Comparison of ENCODE assay signal across 8 mouse cellular contexts in the genomic region with DNA sequence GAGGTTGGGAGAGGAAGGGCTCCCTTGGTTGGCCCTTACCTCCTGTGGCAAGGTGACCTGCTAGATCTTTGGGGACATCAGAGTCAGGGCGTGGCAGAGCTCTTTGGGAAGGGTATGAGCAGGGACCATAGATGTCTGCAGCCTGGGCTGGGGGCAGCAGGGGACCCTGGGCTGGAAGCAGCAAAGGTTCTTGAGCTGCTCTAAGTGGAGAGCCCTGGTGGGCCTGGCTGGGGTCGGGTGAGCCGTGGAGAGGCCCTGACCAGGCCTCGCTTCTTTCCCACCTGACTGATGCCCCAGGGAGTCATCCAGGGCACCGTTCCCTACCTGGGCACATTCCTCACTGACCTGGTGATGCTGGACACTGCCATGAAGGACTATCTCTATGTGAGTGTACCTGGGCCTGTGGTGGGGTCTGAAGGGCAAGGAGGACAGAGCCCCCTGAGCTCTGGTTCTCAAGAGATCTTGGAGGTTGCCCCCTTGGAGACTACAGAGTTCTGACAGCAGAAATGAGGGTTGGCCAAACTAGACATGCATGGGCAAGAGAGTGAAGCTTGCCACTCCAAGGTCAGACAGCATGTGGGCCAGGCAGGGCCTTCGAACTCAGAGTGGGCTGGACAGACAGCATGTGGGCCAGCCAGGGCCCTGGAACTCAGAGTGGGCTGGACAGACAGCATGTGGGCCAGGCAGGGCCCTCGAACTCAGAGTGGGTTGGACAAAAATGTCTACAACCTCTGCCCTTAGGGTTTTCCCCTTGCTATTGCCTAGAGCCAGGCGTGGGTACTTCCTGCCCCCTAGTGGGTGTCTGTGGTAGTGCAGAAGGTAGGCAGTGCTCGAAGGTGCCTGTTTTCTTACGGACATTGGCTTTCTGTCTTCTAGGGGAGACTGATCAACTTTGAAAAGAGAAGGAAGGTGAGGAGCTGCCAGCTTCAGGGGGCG. TPM values are rescaled to one million over a fixed set of nuclear protein-coding genes. Genes with fewer than 3 reads are reported as not detected.
A peak's percentile ranks its signal among the peaks of the same experiment; 100 is the strongest.
DNase-seq lines count a peak whose midpoint lies in the region; ATAC-seq and TF ChIP-seq lines count a peak whose summit lies in the region.

No protein-coding gene starts in this region.

- no peak overlapping the region for H3K9ac ChIP-seq in intestine, embryonic 16.5 days (ENCODE audit: low read depth, low read length)
- H3K9ac ChIP-seq in liver, adult 2 months (ENCODE audit: low read depth, low read length), result no peak overlapping the region

- no peaks in the 10 kb centered on the region for H3K9me3 ChIP-seq in intestine, embryonic 16.5 days (ENCODE audit: control insufficient read depth, low read length)

- ATAC-seq in intestine, embryonic 16.5 days, result peak; percentile 65

- 52% methylated on average over 11 of the region's 11 CpGs for WGBS in intestine, embryonic 16.5 days
- WGBS in liver, adult 2 months, result 49% methylated on average over 11 of the region's 11 CpGs

- no peak overlapping the region for H3K4me2 ChIP-seq in intestine, embryonic 16.5 days (ENCODE audit: low read depth, low read length)

- H3K36me3 ChIP-seq in intestine, embryonic 16.5 days (ENCODE audit: control insufficient read depth, insufficient read depth, low read length), result peaks cover 25% of the 10 kb centered on the region
- no peaks in the 10 kb centered on the region for H3K36me3 ChIP-seq in liver, adult 2 months (ENCODE audit: control insufficient read depth, insufficient read depth, low read length)

- TF ChIP-seq CTCF in cortical plate, adult 2 months (IDR thresholded peaks at IDR 0.05; ENCODE audit: extremely low read depth, insufficient read depth, low read length), result peak; percentile 96
- TF ChIP-seq CTCF in liver, adult 2 months (IDR thresholded peaks at IDR 0.05; ENCODE audit: low read depth, low read length), result peak; percentile 98

- H3K79me2 ChIP-seq in liver, adult 2 months (ENCODE audit: control insufficient read depth, insufficient read depth, low read length), result no peaks in the 10 kb centered on the region

- H3K27me3 ChIP-seq in intestine, embryonic 16.5 days (replicated peaks; ENCODE audit: control insufficient read depth, insufficient read depth, low read length), result no peaks in the 10 kb centered on the region
- H3K27me3 ChIP-seq in liver, adult 2 months (ENCODE audit: control insufficient read depth, insufficient read depth, low read length), result no peaks in the 10 kb centered on the region

- no peak for TF ChIP-seq POLR2A in cortical plate, adult 2 months (IDR thresholded peaks at IDR 0.05; ENCODE audit: extremely low read depth, insufficient read depth, low read length)
- no peak for TF ChIP-seq POLR2A in liver, adult 2 months (IDR thresholded peaks at IDR 0.05; ENCODE audit: extremely low read depth, insufficient read depth, low read length)

- H3K4me1 ChIP-seq in cortical plate, adult 2 months (ENCODE audit: control insufficient read depth, insufficient read depth, low read length), result no peaks in the 10 kb centered on the region
- no peaks in the 10 kb centered on the region for H3K4me1 ChIP-seq in intestine, embryonic 16.5 days (ENCODE audit: control insufficient read depth, insufficient read depth, low read length)
- H3K4me1 ChIP-seq in liver, adult 2 months (ENCODE audit: control insufficient read depth, insufficient read depth, low read length), result no peaks in the 10 kb centered on the region

- H3K4me3 ChIP-seq in cortical plate, adult 2 months (ENCODE audit: insufficient read depth, low read length), result no peak overlapping the region
- H3K4me3 ChIP-seq in intestine, embryonic 16.5 days (ENCODE audit: low read length), result no peak overlapping the region
- no peak overlapping the region for H3K4me3 ChIP-seq in liver, adult 2 months (ENCODE audit: insufficient read depth, low read depth, low read length)

- H3K27ac ChIP-seq in cortical plate, adult 2 months (ENCODE audit: insufficient read depth, low read length), result no peak overlapping the region
- no peak overlapping the region for H3K27ac ChIP-seq in intestine, embryonic 16.5 days (ENCODE audit: low read length)
- H3K27ac ChIP-seq in liver, adult 2 months (replicated peaks; ENCODE audit: insufficient read depth, low read depth, low read length), result no peak overlapping the region

- intact Hi-C loops in gastrocnemius, postnatal 14 days (cut with DNase I; ENCODE audit: low total_unique reads), result loop anchor here (2.0 kb wide), 1 partner anchor 31 kb away; no protein-coding TSS in a partner anchor

- DNase-seq in layer of hippocampus, adult 11-12 months (ENCODE audit: low spot score), result peak; percentile 88
- no peak for DNase-seq in layer of hippocampus, adult 9-10 months (ENCODE audit: low spot score)
- DNase-seq in gastrocnemius, postnatal 14 days, result peak; percentile 81
- peak; percentile 45 for DNase-seq in liver, adult 2 months (ENCODE audit: extremely low read depth, low read depth, low spot score)
- DNase-seq in naive thymus-derived CD4-positive, alpha-beta T cell, adult 2 months (ENCODE audit: low read depth), result peak; percentile 92
- DNase-seq in spleen, postnatal 4 days (ENCODE audit: low spot score in 2 of 2), result peak; percentile 83 to 95

RNA-seq across cellular contexts. Expression of a gene that starts 15.7 kb away (rescaled TPM):
- polyA plus RNA-seq in cortical plate, adult 2 months (2012; rRNA removed), result 0.06 and 0.08 TPM in 2 replicates
- not detected for total RNA-seq in gastrocnemius, postnatal 14 days (2021)
- 383 and 542 TPM in 2 replicates for polyA plus RNA-seq in intestine, embryonic 16.5 days (2015; fragmentation: Nextera tagmentation; extraction: Ambion mirVana)
- 19.2 and 70.5 TPM in 2 replicates for total RNA-seq in liver, adult 2 months (2014; rRNA removed)
- polyA plus RNA-seq in liver, adult 2 months (2012; rRNA removed), result 0.11 and 0.37 TPM in 2 replicates

RNA-seq across cellular contexts. Expression of a gene that starts 34.6 kb away (rescaled TPM):
- polyA plus RNA-seq in cortical plate, adult 2 months (2012; rRNA removed), result 107 and 112 TPM in 2 replicates
- 10 to 100 TPM; 17.1 to 25.3 TPM for total RNA-seq in gastrocnemius, postnatal 14 days (2021)
- 19.1 and 21.5 TPM in 2 replicates for polyA plus RNA-seq in intestine, embryonic 16.5 days (2015; fragmentation: Nextera tagmentation; extraction: Ambion mirVana)
- total RNA-seq in liver, adult 2 months (2014; rRNA removed), result 1.1 and 1.7 TPM in 2 replicates
- polyA plus RNA-seq in liver, adult 2 months (2012; rRNA removed), result 1.5 and 3.0 TPM in 2 replicates

RNA-seq across cellular contexts. Expression of a gene that starts 36.0 kb away (rescaled TPM):
- 20.7 and 23.3 TPM in 2 replicates for polyA plus RNA-seq in cortical plate, adult 2 months (2012; rRNA removed)
- 1 to 10 TPM; 7.1 to 7.4 TPM for total RNA-seq in gastrocnemius, postnatal 14 days (2021)
- polyA plus RNA-seq in intestine, embryonic 16.5 days (2015; fragmentation: Nextera tagmentation; extraction: Ambion mirVana), result 27.5 and 32.2 TPM in 2 replicates
- 2.9 and 3.1 TPM in 2 replicates for total RNA-seq in liver, adult 2 months (2014; rRNA removed)
- polyA plus RNA-seq in liver, adult 2 months (2012; rRNA removed), result 7.8 and 9.0 TPM in 2 replicates

RNA-seq across cellular contexts. Expression of a gene that starts 41.6 kb away (rescaled TPM):
- 0.79 TPM in 1 of 2 replicates, not detected in the other for polyA plus RNA-seq in cortical plate, adult 2 months (2012; rRNA removed)
- total RNA-seq in gastrocnemius, postnatal 14 days (2021), result under 1 TPM in 1 of 2 experiments, not detected in 1; 0.90 TPM
- 7.4 and 10.3 TPM in 2 replicates for polyA plus RNA-seq in intestine, embryonic 16.5 days (2015; fragmentation: Nextera tagmentation; extraction: Ambion mirVana)
- not detected in 2 replicates for total RNA-seq in liver, adult 2 months (2014; rRNA removed)
- not detected in 2 replicates for polyA plus RNA-seq in liver, adult 2 months (2012; rRNA removed)

RNA-seq across cellular contexts. Expression of a gene that starts 50.8 kb away (rescaled TPM):
- 1.8 and 2.0 TPM in 2 replicates for polyA plus RNA-seq in cortical plate, adult 2 months (2012; rRNA removed)
- 1 to 10 TPM; 1.7 to 1.9 TPM for total RNA-seq in gastrocnemius, postnatal 14 days (2021)
- 4.4 and 4.6 TPM in 2 replicates for polyA plus RNA-seq in intestine, embryonic 16.5 days (2015; fragmentation: Nextera tagmentation; extraction: Ambion mirVana)
- total RNA-seq in liver, adult 2 months (2014; rRNA removed), result 0.65 and 1.7 TPM in 2 replicates
- 0.66 and 0.86 TPM in 2 replicates for polyA plus RNA-seq in liver, adult 2 months (2012; rRNA removed)

Comparison
In these comparisons a context has a peak if more than half of its experiments do, and no peak if none do; other contexts are left out.
1. RNA of a gene that starts 15.7 kb away (polyA plus RNA-seq): 383 to 542 TPM in intestine, embryonic 16.5 days; 0.11 to 0.37 TPM in liver, adult 2 months and 0.06 to 0.08 TPM in cortical plate, adult 2 months; every median in the first group is over 100 times any median in the second.